Mouse (Mus musculus): ENCODE results near the gene Gm6685.
"Not testable (repeated sequence)": the region's sequence is repeated elsewhere in the genome, so short reads cannot be mapped to it uniquely, and the experiment has no call there.

Gene Gm6685

DNA sequence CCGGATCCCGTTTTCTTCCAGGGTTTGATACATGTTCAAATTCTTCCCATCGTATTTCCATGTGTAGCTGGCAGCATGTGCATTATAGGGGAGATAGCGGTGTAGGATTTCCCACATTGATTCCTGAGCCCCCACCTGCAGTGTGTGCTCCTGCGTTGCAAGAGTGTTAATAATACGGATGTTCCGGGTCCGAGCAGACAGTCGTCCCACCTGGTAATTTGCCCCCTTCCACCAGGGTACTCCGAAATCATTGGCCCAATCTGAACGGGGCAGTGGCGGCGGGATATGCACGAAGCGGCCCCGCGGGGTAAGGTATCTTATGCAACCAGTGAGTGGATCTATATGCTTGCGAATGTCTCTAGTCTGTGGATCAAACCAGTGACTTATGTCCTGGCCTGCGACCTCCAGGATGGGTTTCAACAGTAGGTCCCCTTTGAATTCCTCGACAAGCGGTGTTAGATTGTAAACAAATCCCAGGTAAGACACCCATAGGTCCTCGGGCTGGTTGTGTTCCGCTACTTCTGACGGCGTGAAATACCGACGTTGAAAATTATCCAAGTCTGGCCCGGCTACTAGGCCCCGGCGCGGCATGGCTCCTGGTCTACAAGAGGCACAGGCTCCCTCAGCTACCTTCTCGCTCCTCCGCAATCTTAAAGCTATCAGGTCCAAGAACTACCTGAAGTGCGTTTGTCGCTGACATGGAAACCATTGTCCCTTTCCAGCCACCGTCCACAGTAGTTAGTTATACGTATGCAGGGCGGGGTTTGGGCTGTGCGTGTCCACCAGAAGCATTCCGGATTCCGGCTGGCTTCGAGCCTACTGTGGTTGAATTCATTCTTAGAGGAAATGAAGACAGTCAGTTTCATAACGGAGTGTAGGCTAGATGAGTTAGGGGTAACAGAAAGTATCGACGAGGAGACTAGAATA is at the start of gene Gm6685:
TSS of gene Gm6685 (minus strand) at position 644 of the 927 bp plus-strand sequence.
- DNase-seq, result peak; percentile 14

GRCm38 (mm10) chr11:28375891-28376290 is 36.2 kb upstream of the Gm6685 start:
- no peak for DNase-seq

- DNase-seq, result no peak
Measured at GRCm38 (mm10) chr11:28374636-28375035, 35.0 kb upstream of the Gm6685 start.

DNA sequence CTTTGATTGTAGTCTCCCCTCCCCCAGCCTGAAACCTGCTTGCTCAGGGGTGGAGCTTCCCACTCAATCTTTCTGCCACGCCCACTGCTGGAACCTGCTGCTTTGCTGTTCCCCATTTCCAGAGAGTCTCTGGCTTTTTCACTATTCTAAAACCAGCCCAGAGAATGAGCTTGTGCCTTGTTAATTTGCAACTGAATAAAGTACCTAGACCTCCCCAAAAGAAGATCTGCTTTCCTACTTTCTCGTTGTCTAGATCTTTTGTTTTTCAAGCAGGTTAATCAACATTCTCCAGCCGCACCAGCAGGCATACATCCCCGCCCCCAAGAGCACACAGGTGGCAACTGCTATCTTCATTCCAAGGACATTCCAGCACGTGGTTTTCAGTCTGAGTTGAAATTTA is 31.7 kb upstream of the Gm6685 start:
- not testable (repeated sequence) for DNase-seq

DNA sequence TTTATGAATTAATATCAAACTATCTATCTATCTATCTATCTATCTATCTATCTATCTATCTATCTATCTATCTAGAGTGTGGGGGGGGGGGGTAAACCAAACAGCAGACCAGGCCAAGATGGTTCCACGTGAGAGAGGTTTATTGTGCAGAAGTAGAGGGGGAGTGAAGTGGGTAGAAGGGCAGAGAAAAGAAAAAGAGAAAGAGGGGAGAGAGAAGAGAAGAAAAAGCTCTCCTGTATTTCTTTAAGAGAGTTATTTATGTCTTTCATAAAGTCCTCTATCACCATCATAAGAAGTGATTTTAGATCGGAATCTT is 26.2 kb upstream of the Gm6685 start:
- DNase-seq, result no peak

DNA sequence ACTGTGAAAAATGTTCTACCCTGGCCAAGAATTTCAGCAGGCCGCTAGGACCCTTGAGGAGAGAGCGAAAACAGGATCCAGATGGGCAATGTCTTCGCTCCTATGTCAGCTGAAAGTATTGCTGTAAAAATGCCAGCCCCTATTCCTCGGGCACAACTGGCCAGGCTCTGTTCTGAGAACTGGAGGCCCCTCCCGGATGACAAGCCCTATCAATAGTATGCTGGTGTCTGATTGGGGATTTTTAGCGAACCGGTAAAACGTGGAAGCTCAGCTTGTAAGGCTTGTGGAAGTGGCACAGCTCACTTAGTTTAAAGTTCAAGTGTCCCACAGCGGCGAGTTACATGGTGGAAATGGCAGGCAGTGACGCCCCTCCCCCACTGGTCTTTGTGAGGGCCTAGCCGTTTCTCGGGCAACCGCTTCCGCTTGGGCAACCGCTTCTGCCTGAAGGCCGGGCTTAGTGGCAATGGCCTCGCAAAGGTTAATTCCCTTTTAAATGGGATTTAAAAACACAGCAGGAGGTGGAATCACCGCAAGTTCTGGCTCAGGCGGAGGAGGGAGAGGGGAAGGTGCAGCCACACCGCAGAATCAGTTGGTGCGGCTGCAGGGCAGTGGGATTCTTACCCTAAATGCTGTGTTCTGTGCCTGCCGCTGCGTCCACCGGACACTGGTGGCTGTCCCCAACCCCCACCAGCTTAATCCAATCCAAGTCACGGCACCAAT is 25.7 kb upstream of the Gm6685 start:
- peak; percentile 23 for DNase-seq

DNA sequence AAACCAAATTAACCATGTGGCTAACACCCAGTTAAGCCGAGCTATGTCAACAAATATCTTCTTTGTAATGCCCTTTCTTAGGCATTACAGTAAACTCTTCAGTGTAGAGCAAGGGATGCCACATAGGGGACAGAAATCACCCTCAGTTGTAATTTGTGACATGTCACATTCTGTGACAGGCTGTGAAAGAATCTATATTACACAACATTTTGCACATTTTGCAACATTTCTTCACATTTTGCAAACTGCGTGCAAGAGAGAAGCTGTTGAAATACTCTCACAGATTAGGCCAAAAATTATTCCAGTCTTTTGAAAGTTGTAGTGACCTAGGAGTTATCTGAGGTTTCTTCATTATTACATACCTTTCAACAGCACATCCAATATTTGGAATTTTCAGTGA is 3.8 kb upstream of the Gm6685 start:
- DNase-seq, result no peak

DNA sequence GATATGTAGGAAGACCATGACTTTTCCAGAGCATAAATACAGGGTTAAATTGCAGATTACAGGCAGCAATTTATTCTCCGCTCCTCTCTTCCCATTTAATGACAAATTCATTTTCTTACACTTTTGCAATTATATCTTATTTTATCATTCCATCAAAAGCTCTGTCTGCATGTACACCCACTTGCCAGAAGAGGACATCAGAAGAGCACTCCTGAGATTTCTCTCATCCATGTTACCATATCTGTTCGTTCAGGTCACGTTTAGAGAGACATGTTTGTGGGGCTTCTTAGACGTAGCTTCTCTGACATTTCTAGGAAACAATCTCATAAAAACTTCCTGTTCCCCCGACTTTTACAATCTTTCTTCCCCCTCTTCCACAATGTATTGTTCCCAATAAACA is 2.2 kb upstream of the Gm6685 start:
- no peak for DNase-seq

DNA sequence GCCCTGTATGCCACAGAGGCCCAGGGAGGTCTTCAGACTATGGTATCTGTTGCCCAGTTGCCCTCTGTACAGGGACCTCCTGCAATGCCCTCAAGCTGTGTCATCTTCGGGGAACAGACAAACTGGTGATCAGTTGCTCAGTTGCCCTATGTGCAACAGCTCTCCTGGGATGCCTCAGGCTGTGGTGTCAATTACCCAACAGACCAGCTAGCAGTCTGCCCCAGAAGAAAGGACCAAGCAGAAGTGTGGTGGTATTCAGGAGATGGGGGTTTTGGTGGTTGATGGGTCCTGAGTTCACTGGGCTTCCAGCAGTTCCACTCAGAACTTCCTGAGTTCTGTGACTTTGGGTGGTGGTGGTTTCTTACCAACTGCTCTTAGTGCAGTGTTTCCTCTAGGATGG is 11.8 kb downstream of the Gm6685 start:
- DNase-seq, result no peak

DNA sequence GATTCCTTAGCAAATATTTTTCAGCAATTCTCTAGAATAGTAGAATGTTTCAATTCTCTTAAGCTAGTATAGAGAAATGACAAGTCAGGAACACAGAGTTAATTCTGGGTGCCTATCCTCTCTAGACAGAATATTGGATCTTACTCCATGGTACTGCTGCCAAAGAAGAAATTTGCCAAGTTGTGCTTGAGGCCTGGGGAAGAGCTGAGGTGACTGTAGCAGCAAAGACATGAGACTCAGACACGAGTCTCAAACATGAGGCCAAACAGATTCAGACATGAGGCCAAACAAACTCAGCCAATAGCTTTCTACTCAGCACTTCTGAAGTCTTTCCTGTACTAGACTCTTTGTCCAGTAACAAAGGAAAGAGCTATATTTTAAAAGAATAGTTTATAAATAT is 26.3 kb downstream of the Gm6685 start:
- no peak for DNase-seq

DNA sequence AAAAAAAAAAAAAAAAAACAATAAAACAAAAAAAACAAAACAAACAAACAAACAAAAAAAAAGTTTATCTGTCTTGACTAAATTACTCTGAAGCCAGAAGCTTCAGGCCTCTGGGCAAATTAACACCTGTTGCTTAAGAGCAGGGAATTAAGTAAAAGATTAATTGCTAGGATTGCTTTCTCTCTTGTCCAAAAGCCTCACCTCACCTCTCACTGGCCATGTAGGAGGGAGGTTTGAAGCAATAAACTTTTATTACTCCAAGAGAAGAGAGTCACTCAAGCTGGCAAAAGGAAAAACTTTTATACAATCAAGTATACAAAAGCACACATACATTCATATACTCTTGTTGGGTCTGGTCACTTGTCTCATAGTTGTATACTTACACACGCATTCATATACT is 31.9 kb downstream of the Gm6685 start:
- no peak for DNase-seq

DNA sequence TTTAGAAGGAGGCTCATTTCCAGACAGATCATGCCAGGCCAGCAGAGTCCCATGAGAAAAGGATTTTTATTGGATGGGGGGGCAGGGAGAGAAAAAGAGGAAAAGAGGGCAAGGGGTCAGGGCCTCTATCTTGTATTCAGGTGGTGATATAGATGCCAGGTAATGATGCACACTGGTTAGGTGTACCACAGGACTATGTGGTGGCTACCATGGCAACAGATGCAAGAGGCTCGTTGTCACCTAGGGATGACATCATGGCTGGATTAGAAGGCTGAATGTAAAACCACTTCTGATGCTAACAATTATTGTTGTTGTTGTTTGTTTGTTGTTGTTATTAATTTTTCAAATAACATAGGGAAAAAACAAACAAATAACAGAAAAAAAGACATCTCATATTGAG is 49.2 kb downstream of the Gm6685 start:
- no peak for DNase-seq
